Mouse (Mus musculus): ENCODE data around the gene Rab6b.

DNA sequence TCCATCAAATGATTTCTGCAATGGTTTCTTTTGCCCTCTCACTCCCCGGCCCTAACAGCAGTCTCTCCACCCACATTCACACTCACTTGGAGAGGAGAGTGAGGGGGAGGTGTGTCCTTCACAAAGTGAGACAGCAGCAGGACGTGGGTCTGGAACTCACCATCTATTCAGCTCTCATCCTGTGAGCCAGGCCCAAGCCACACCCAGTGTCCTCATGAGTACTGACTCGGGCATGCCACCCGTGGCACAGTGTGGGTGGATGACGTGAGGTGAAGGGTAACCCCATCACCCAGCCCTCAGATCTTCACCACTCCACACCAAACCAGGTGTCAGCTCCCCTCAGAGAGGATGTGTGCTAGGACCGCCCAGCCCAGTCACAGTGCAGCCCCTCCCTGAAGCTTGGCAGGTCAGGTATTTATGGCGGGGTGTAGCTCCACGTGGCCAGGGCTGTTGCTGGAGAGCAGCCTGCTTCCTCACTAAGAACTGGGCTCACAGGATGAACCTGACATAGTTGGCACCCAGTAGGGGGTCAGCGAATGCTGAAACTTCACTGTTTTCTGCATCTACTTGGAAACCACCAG is 23.0 kb downstream of the Rab6b start:
- no peak for TF ChIP-seq CTCF (conservative IDR thresholded peaks at IDR 0.05 in 1 of 2, IDR thresholded peaks at IDR 0.05 in 1 of 2; ENCODE audit: low read depth in 2 of 2, low read length in 2 of 2)
- TF ChIP-seq MEF2A (IDR thresholded peaks at IDR 0.05; ENCODE audit: borderline replicate concordance, low read depth, low read length) = no peak
- no peak for TF ChIP-seq E2F4 (IDR thresholded peaks at IDR 0.05; ENCODE audit: insufficient replicate concordance, low read depth, low read length)
- no peak for TF ChIP-seq CHD1 (IDR thresholded peaks at IDR 0.05; ENCODE audit: low read depth, low read length)
- TF ChIP-seq HCFC1 (IDR thresholded peaks at IDR 0.05; ENCODE audit: low read depth, low read length) = no peak
- no peak for TF ChIP-seq MYC (IDR thresholded peaks at IDR 0.05; ENCODE audit: low read depth, low read length)
- no peak for TF ChIP-seq EP300 (IDR thresholded peaks at IDR 0.05; ENCODE audit: low read length)
- TF ChIP-seq USF2 (conservative IDR thresholded peaks at IDR 0.05; ENCODE audit: low read depth, low read length) = no peak
- no peak for TF ChIP-seq ZC3H11A (IDR thresholded peaks at IDR 0.05; ENCODE audit: low read depth, low read length)
- TF ChIP-seq SMC3 (IDR thresholded peaks at IDR 0.05; ENCODE audit: low read depth, low read length) = no peak
- no peak for TF ChIP-seq CHD2 (IDR thresholded peaks at IDR 0.05; ENCODE audit: low read length)
- TF ChIP-seq PAX5 (IDR thresholded peaks at IDR 0.05; ENCODE audit: low read length) = no peak

Measured in CH12.LX (cell line).